Mouse (Mus musculus) hindbrain, postnatal 0 days (tissue): ENCODE data around the gene Spp1. TPM values are rescaled to one million over a fixed set of nuclear protein-coding genes. Genes with fewer than 3 reads are reported as not detected.

ENCODE experiments used
- ATAC-seq: fragments of 200-750 bp; cut with Nextera tagmentation; 2 replicates; pipeline ENCODE4 v1.8.0; 2017; ENCODE audit warnings: mild to moderate bottlenecking, moderate TSS enrichment, moderate library complexity
- DNase-seq: peaks from one replicate; pipeline ENCODE4 v3.0.0-alpha.2; 2015; ENCODE audit warnings: low spot score
- H3K27ac ChIP-seq: fragments of 300-500 bp; sonication (generic); 2 replicates; pipeline ENCODE4 v1.5.1; 2014; ENCODE audit warnings: mild to moderate bottlenecking
- H3K27me3 ChIP-seq: fragments of 300-500 bp; sonication (generic); 2 replicates; pipeline ENCODE4 v1.6.1; 2014; ENCODE audit warnings: low read length, mixed read lengths; ENCODE audit not compliant: insufficient read depth
- H3K36me3 ChIP-seq: fragments of 300-500 bp; sonication (generic); 2 replicates; pipeline ENCODE4 v1.6.1; 2014; ENCODE audit warnings: low read length, mixed read lengths; ENCODE audit not compliant: insufficient read depth
- H3K4me1 ChIP-seq: fragments of 300-500 bp; sonication (generic); 2 replicates; pipeline ENCODE4 v1.6.1; 2014; ENCODE audit warnings: antibody characterized with exemption, low read length, mixed read lengths; ENCODE audit not compliant: insufficient read depth
- H3K4me2 ChIP-seq: fragments of 300-500 bp; sonication (generic); 2 replicates; pipeline ENCODE4 v1.6.1; 2014; ENCODE audit warnings: low read depth, mild to moderate bottlenecking, low read length, moderate library complexity, mixed read lengths
- H3K4me3 ChIP-seq: fragments of 300-500 bp; sonication (generic); 2 replicates; pipeline ENCODE4 v1.5.1; 2014; ENCODE audit warnings: low read length
- H3K9ac ChIP-seq: fragments of 300-500 bp; sonication (generic); replicated peaks from 2 replicates; pipeline ENCODE4 v1.6.1; 2014; ENCODE audit warnings: mild to moderate bottlenecking, low read length, moderate library complexity, mixed read lengths
- H3K9me3 ChIP-seq: fragments of 300-500 bp; sonication (generic); 2 replicates; pipeline ENCODE4 v1.6.1; 2016; ENCODE audit warnings: low read length, mixed read lengths
- CTCF ChIP-seq: IDR thresholded peaks from 2 replicates; pipeline ENCODE4 v1.5.1; 2016; ENCODE audit warnings: antibody characterized with exemption, control low read depth, low read depth
- WGBS: fragments of 180-500 bp; shearing (Covaris S2); extraction: QIAGEN DNeasy Blood & Tissue Kit; methylation state at CpG from one replicate; pipeline ENCODE4 v1.1.7; 2014; 5-methylcytosine and 5-hydroxymethylcytosine counted together
- polyA plus RNA-seq: library from polyadenylated mRNA; unstranded; fragments of >200 nt; fragmentation: Nextera tagmentation; extraction: Ambion mirVana; gene quantifications from 2 replicates; pipeline ENCODE4 v1.2.1, GENCODE M21; 2015
- total RNA-seq: library from RNA; depleted of rRNA; stranded (reverse); fragments of >200 nt; gene quantifications from 2 replicates; pipeline ENCODE4 v1.2.3, GENCODE M21; 2014

Spp1 gene
- total and polyA plus RNA-seq, 2 experiments from 2014 or later: 18.7 to 30.0 TPM

DNA sequence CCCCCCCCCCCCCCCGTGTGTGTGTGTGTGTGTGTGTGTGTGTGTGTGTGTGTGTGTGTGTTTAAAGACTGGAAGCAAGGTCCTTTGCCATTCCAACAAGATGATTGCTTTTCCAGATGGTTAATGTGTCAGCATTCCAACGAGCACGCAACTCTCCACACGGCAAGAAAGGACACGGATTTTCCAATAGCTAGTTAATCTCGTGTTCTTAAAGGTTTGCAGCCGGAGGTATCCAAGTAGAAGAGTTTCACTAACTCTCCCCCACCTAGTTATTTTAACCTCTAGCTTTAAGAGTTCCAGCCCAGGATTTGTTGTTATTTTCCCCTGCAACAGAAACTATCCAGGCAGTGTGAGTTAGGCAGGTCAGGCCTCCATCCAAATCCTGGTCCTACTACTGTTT is 25.9 kb downstream of the Spp1 start:
- DNase-seq: peak; percentile 19
- no peak overlapping the region for H3K27ac ChIP-seq

DNA sequence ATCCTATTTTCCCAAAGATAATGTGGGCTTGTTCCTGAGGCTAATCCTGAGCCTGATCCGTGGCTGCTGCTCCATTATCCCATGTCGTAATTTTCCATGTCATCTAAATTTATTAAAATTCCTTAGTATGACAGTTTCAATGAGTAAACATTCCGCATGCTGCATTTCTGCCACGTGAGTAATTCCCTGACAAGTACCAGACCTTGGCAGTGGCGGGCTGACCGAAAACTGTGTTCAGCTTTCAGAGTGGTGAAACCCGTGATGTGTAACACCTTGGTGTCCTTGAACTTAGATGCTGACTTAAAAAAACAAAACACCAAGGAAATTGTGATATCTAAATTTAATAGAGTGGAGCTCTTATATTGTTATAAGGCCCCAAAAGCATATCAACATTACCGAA is 30.4 kb downstream of the Spp1 start:
- Histone ChIP-seq H3K9me3 (no peaks in the 10 kb centered on the region), H3K9ac (no peak overlapping the region), H3K27me3 (no peaks in the 10 kb centered on the region), H3K4me1 (no peaks in the 10 kb centered on the region; the same call in 1 of the 2 replicates), H3K36me3 (peaks cover 17% of the 10 kb centered on the region; the same call in 1 of the 2 replicates), H3K4me3 (no peak overlapping the region), H3K27ac (no peak overlapping the region), H3K4me2 (no peak overlapping the region)
- ATAC-seq (no peak), DNase-seq (no peak)
- no peak for TF ChIP-seq CTCF
- WGBS: 77% methylated on average over 8 of the region's 8 CpGs

More for the DNA sequence above, 25.9 kb downstream of the Spp1 start:
- no peak overlapping the region for H3K9ac ChIP-seq
- H3K9me3 ChIP-seq: no peaks in the 10 kb centered on the region
- H3K4me2 ChIP-seq: peak overlapping the region; percentile 84
- H3K36me3 ChIP-seq: peaks cover 9% of the 10 kb centered on the region; the same call in 1 of the 2 replicates
- peak overlapping the region; percentile 81 for H3K4me3 ChIP-seq
- TF ChIP-seq CTCF: no peak
- no peak for ATAC-seq
- 40% methylated on average over 6 of the region's 7 CpGs for WGBS
- no peaks in the 10 kb centered on the region for H3K27me3 ChIP-seq
- H3K4me1 ChIP-seq: peaks cover 8% of the 10 kb centered on the region

DNA sequence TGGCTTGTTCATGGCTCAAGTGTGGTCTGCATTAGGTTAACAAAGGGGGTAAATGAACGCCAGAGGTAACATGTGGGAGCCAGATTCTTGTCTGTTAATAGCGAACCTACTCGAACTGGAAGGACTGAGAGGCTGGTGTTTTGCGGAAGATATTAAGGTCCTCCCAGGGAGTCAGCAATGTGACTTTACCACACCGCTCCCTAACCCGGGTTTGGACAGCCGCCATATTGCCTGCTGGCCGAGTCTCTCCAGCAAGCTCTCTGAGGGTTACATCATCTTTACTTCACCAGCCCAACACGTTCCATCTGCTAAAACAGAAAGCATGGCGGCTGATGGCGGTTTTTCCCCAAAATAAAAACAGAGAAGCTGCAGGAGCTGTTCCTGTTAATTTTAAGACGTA is 30.8 kb downstream of the Spp1 start:
- H3K9me3 ChIP-seq: no peaks in the 10 kb centered on the region
- no peak overlapping the region for H3K4me3 ChIP-seq
- 76% methylated on average over 12 of the region's 12 CpGs for WGBS
- H3K4me2 ChIP-seq: no peak overlapping the region
- TF ChIP-seq CTCF: no peak
- H3K36me3 ChIP-seq: peaks cover 19% of the 10 kb centered on the region; the same call in 1 of the 2 replicates
- H3K4me1 ChIP-seq: no peaks in the 10 kb centered on the region; the same call in 1 of the 2 replicates
- no peak for DNase-seq
- no peak for ATAC-seq
- no peak overlapping the region for H3K9ac ChIP-seq
- no peaks in the 10 kb centered on the region for H3K27me3 ChIP-seq
- no peak overlapping the region for H3K27ac ChIP-seq

DNA sequence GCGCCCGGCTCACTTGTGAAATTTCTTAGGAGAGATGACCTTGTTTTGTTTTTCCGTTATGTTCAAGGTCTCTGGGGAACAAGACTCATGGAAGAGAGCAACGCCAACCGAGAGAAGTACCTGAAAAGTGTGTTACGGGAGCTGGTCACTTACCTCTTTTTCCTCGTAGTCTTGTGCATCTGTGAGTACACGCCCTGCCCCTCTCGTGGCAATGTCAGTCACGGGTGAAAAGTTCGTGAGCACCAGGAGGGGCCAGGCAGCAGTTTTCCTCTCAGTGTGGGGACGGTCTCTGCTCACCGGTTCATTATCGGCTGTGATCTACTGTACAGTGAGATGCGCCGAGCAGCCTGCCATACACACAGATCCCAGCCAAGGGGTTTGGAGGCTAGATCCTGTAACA is 31.9 kb downstream of the Spp1 start:
- H3K9me3 ChIP-seq: no peaks in the 10 kb centered on the region
- no peak overlapping the region for H3K4me3 ChIP-seq
- TF ChIP-seq CTCF: no peak
- ATAC-seq (no peak), DNase-seq (no peak)
- no peaks in the 10 kb centered on the region for H3K27me3 ChIP-seq
- no peak overlapping the region for H3K9ac ChIP-seq
- H3K27ac ChIP-seq: no peak overlapping the region
- H3K4me2 ChIP-seq: no peak overlapping the region
- 95% methylated on average over 16 of the region's 16 CpGs for WGBS
- H3K4me1 ChIP-seq: no peaks in the 10 kb centered on the region; the same call in 1 of the 2 replicates
- H3K36me3 ChIP-seq: peaks cover 20% of the 10 kb centered on the region; the same call in 1 of the 2 replicates

DNA sequence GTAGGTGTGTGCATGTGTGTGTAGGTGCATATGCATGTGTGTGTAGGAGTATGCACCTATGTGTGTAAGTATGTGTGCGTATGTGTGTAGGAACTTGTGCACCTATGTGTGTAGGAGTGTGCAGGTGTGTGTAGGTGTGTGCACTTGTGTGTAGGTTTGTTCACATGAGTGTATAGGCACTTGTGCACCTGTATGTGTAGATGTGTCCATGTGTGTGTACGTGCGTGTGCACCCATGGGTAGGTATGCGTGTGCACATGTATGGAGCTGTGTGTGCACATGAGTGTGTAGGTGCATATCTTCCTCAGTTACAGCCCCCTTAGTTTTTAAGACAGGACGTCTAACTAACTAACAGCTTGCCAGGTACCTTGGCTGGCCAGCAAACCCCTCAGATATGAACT is 33.7 kb downstream of the Spp1 start:
- TF ChIP-seq CTCF: no peak
- ATAC-seq: no peak

DNA sequence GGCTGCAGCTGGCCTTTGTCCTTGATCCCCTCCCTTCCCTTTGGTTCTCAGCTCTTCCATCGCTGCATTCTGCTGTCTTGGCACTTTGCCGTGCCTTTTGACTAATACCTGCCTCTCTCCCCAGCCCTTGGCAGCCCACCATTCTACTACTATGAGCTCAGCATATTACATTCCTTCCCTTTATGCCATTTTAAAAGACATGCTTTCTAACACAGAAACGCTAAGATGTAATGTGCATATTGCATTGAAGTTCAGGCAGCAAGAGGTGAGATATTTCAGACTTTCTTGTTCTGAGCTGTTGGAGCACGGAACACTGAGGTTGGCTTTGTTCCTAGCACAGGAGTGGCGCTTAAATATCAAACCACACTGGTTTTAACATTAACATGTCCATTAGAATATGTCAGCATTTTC is 36.1 kb downstream of the Spp1 start:
- Histone ChIP-seq H3K4me2 (no peak overlapping the region), H3K27ac (no peak overlapping the region), H3K4me3 (no peak overlapping the region), H3K4me1 (no peaks in the 10 kb centered on the region), H3K9ac (no peak overlapping the region), H3K27me3 (no peaks in the 10 kb centered on the region), H3K9me3 (no peaks in the 10 kb centered on the region), H3K36me3 (peaks cover 24% of the 10 kb centered on the region)
- ATAC-seq: no peak
- TF ChIP-seq CTCF: no peak
- WGBS: 81% methylated on average over 5 of the region's 5 CpGs
- DNase-seq: peak; percentile 5

More for the DNA sequence above, 33.7 kb downstream of the Spp1 start:
- H3K36me3 ChIP-seq: peaks cover 33% of the 10 kb centered on the region
- H3K27me3 ChIP-seq: no peaks in the 10 kb centered on the region
- H3K4me2 ChIP-seq: no peak overlapping the region
- H3K9me3 ChIP-seq: no peaks in the 10 kb centered on the region
- 94% methylated on average over 5 of the region's 5 CpGs for WGBS
- no peak for DNase-seq
- no peak overlapping the region for H3K9ac ChIP-seq
- H3K4me3 ChIP-seq: no peak overlapping the region
- no peak overlapping the region for H3K27ac ChIP-seq
- no peaks in the 10 kb centered on the region for H3K4me1 ChIP-seq

DNA sequence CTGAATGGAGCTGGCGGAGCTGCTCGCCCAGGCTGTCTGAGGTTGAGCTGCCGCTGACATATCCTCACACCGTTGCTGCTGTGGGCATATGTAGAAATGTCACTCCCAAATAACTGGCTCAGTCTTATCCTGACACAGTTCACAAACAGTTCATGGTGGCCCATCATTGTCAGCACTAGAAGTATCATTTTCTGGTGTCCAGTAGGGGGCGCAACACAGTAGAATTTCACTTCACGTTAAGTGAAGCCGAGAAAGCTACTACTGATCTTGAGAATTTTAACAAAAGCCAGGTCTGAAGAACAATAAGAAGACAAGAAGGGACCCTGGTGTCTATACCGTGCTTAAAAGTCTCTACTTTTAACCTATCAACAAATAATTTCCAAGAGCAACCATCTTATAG is 37.5 kb downstream of the Spp1 start:
- peak; percentile 40 for DNase-seq
- Histone ChIP-seq H3K4me1 (no peaks in the 10 kb centered on the region), H3K27me3 (no peaks in the 10 kb centered on the region), H3K4me2 (no peak overlapping the region), H3K4me3 (no peak overlapping the region), H3K9me3 (no peaks in the 10 kb centered on the region), H3K27ac (no peak overlapping the region), H3K36me3 (peaks cover 27% of the 10 kb centered on the region), H3K9ac (no peak overlapping the region)
- peak; percentile 54 for TF ChIP-seq CTCF
- 93% methylated on average over 8 of the region's 8 CpGs for WGBS
- no peak for ATAC-seq
